Mouse (Mus musculus) embryonic stem cell, embryonic (primary cell): ENCODE data around the gene Cables2.

Experiments used
- CTCF ChIA-PET, 4 experiments: fragments of 300-600 bp in 2 of 4; fragments of 350-600 bp in 2 of 4; sonication (Branson Sonifier 250); formaldehyde crosslinking; loops; one replicate each; lab custom pipeline; 2022; ENCODE audit warnings: inconsistent platforms in 2 of 4; lab: Charles Lee
- POLR2A ChIA-PET, 4 experiments: fragments of 300-600 bp in 2 of 4; fragments of 350-600 bp in 2 of 4; sonication (Branson Sonifier 250); formaldehyde crosslinking; loops; one replicate each; lab custom pipeline; 2022; ENCODE audit warnings: antibody characterized with exemption in 4 of 4, inconsistent platforms in 1 of 4; lab: Charles Lee

Gene Cables2

DNA sequence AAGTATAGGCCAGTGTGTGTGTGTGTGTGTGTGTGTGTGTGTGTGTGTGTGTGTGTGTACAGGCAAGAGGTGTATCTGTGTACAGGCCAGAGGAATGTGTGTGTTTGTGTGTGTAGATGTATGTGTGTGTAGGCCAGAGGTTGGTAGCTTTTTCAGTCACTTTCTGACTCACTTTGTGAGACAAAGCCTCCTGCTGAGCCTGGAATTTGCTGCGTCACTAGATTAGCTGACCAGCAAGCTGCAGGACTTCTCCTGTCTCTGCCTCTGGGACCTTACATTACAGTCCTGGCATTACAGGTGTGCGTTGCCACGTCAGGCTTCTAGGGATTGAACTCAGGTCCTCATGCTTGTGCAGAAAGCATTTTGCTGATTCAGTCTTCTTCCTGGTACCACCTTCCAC is 21.5 kb downstream of the Cables2 start:
- POLR2A ChIA-PET, result interaction anchor here (0.6 to 9.1 kb wide), 56 partner anchors 9 to 669 kb away, joined by 3 to 121 read pairs (median 4); partner anchors contain the start of genes Cables2 (in 2 of the 4), Lama5 (in 2 of the 4), Adrm1 (in 1 of the 4) and Dido1 (in 1 of the 4)
- CTCF ChIA-PET, result interaction anchor here (0.6 to 5.8 kb wide), 54 partner anchors 14 to 367 kb away, joined by 3 to 76 read pairs (median 5); partner anchors contain the start of genes Adrm1 (in 1 of the 4), Hrh3 (in 1 of the 4), Lama5 (in 1 of the 4) and Mtg2 (in 1 of the 4)

DNA sequence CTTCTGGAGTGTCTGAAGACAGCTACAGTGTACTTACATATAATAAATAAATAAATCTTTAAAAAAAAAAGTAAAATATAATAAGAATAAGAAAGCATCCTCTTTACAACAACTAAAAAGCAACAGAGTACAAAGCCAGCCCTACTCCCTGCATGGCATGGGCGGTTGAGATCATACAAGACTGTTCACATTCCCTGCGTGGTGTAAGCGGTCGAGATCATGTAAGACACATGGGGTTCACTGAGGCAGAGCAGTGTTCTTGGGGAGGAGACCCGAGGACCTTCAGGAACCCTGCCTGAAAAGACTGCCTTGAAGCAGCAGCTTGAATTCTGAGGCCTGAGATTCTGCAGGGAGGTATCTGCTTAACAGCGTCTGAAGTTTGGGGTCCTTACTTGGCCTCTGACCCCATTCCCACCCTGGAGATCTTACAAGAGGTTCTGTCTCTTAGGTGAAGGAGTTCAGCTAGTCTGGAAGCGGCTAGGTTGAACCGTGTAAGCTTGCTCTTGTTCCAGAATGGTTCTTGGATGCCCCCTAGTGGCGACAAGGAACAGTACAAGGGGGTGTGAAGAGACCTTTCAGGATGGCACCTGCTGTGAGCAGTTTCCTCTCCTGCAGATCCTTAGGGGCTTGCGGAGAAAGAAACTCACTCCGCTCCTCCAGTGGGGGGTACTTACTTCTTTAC is 22.2 kb downstream of the Cables2 start:
- ChIA-PET CTCF (interaction anchor here (0.5 to 5.8 kb wide), 81 partner anchors 10 to 366 kb away, joined by 3 to 76 read pairs (median 4); partner anchors contain the start of genes Adrm1 (in 1 of the 4), Hrh3 (in 1 of the 4), Lama5 (in 1 of the 4) and Osbpl2 (in 1 of the 4)), POLR2A (interaction anchor here (0.6 to 9.1 kb wide), 56 partner anchors 9 to 670 kb away, joined by 3 to 121 read pairs (median 4); partner anchors contain the start of genes Adrm1 (in 2 of the 4), Lama5 (in 2 of the 4), Cables2 (in 1 of the 4) and Dido1 (in 1 of the 4))

DNA sequence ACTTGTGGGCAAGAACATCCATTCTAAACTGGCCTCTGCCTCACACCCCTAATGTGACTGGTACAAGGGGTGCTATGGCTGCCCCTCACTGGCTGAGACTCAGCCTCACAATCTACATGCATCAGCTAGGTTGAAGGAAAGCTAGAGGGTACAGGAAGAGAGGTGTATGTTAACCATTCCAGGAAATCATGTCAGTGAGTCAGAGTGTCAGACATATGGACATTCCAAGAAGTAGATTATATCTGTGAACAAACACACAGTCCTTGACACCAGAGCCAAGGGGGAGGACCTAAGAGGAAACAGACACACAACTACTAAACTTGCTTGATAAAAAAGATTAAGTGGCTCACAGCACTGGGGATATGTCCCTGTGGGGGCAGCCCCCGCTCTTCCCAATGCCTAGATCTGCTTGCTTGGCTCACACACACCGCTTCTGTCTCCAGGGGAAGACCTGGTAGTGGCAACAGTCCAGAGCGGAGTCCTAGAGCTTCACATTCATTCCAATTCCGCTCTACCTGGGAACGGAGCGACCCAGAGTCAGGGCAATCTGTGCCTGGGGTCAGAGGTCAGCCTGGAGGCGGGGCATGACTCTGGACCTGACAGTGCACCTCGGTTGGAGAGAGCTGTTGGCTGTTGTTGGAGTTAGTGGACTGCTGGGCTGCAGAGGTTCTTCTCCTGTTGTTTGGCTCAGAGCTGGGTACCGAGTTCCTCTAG is 24.2 kb downstream of the Cables2 start:
- POLR2A ChIA-PET, result interaction anchor here (0.6 to 9.1 kb wide), 20 partner anchors 9 to 207 kb away, joined by 3 to 121 read pairs (median 4); partner anchors contain the start of genes Lama5 (in 2 of the 4), Psma7 (in 1 of the 4), Rps21 (in 1 of the 4) and Ss18l1 (in 1 of the 4)
- CTCF ChIA-PET, result interaction anchor here in 3 of 4 experiments (0.5 to 5.8 kb wide), 9 partner anchors 12 to 66 kb away, joined by 3 to 76 read pairs (median 5); no protein-coding TSS in a partner anchor

DNA sequence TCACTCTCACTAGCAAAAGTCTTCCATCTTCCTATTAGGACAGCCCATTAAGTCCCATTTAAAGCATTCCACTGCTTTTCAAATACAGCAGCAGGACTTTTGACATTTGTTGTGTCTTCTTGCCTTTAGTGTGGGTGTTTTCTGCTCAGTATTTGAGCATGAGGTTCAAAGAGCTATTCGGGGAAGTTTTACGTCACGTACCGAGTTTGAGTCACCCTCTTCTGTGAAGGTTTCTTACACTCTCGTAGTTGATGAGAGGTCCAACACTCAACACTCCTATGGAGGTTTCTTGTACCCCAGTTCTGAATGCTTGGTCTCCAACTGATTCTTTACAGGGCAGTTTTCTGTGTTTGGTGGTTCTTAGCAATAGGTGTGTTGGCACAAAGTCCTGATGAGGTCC is 25.4 kb downstream of the Cables2 start:
- ChIA-PET POLR2A (interaction anchor here in 3 of 4 experiments (1.5 to 9.1 kb wide), 10 partner anchors 9 to 57 kb away, joined by 3 to 121 read pairs (median 43); partner anchors contain the start of genes Lama5 (in 2 of the 3) and Rps21 (in 2 of the 3)), CTCF (interaction anchor here in 2 of 4 experiments (1.0 to 5.8 kb wide), 3 partner anchors 20 to 39 kb away, joined by 3 to 76 read pairs (median 3); no protein-coding TSS in a partner anchor)

DNA sequence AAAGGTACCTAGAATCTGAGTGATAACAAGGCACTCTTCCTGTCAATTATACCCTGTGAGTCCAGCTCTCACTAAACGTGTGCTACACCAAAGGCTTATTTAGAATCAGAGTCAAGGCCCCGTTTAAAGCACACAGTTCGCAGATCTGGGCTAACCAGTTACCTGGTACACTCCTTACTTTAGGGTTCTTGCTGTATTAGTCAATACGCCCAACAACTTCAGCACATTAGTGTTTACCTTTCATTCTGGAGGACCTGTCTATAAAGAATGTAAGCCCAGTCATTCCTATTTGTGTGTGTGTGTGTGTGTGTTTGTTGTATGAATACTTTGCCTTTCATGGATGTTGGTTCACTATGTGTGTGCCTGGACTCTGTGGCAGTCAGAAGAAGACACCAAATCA is 30.2 kb downstream of the Cables2 start:
- ChIA-PET POLR2A (interaction anchor here in 3 of 4 experiments (0.6 to 2.3 kb wide), 13 partner anchors 8 to 229 kb away, joined by 3 to 9 read pairs (median 3); partner anchors contain the start of gene Rps21 (in 1 of the 3)), CTCF (interaction anchor here in 3 of 4 experiments (0.6 to 1.4 kb wide), 7 partner anchors 21 to 827 kb away, joined by 3 to 12 read pairs (median 4); no protein-coding TSS in a partner anchor)

DNA sequence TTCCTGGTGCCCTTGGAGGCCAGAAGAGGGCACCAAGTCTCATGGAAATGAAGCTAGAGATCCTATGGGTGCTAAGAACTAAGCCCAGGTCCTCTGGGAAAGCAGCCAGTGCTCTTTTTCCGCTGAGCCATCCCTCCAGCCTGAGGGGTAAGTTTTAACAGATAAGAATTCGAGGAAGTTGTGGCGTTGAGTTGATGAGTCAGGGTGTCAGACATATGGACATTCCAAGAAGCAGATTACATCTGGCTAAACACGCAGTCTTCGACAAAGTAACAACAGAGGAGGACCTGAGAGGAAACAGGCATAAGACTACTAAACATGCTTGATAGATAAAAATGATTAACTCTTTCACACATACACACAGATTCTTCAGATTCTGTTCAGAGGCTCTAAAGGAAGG is 34.7 kb downstream of the Cables2 start:
- POLR2A ChIA-PET, result interaction anchor here (0.6 to 24.4 kb wide), 20 partner anchors 8 to 493 kb away, joined by 3 to 743 read pairs (median 11); partner anchors contain the start of genes Rps21 (in 3 of the 4), Lama5 (in 2 of the 4) and Adrm1 (in 1 of the 4)
- CTCF ChIA-PET, result interaction anchor here in 1 of 4 experiments (0.9 to 3.9 kb wide), 2 partner anchors 13 to 31 kb away, joined by 3 to 21 read pairs; no protein-coding TSS in a partner anchor

DNA sequence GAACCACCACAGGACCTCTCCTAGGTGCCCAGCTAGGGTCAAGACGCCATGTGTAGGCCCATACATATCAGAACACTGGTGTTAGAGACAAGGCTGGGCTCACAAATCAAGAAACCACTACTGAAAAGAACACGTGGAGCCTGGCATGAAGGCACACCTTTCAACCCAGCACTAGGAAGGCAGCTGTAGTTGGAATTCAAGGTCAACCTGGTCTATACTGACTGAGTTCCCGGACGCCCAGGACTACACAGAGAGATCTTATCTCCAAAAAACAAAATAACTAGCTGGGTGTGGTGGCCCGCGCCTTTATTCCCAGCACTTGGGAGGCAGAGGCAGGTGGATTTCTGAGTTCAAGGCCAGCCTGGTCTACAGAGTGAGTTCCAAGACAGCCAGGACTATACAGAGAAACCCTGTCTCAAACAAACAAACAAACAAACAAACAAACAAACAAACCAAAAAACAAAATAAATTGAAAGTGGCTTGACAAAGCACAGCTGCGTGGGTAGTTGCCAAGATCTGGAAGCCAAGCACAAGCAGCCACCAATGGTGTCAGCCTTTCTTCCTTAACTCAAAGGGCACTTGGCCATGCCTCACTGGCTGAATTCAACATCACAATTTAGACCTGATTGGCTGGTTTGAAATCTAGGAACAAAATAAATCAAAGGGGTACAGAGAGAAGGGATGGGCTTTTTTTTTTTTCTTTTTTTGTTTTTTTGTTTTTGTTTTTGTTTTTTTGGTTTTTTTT is 35.5 kb downstream of the Cables2 start:
- CTCF ChIA-PET, result interaction anchor here (0.6 to 3.9 kb wide), 9 partner anchors 9 to 351 kb away, joined by 3 to 23 read pairs (median 4); partner anchors contain the start of genes Lama5 (in 1 of the 4) and Ogfr (in 1 of the 4)

DNA sequence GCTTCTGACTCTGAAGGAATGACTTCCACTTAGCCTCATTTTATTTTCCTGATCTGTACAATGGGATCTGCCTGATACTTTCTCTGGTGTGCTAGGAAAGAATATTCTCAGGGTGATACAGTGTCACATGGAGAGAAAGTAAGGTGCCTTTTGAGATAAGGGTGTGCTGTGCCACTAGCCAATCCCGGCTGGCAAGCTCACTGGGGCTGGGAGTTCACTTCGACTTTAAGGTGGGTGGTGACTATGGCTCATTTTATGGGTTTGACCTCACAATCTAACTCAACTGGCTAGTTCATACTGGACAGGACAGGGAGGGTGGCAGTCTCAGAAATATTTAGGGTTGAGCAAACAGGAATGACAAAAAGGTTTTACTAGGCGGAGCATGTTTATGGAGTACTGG is 36.4 kb downstream of the Cables2 start:
- ChIA-PET CTCF (interaction anchor here (0.6 to 3.9 kb wide), 14 partner anchors 9 to 39 kb away, joined by 3 to 23 read pairs (median 5); partner anchors contain the start of genes Lama5 (in 1 of the 4) and Rps21 (in 1 of the 4)), POLR2A (interaction anchor here (0.5 to 24.4 kb wide), 40 partner anchors 9 to 1616 kb away, joined by 3 to 743 read pairs (median 6); partner anchors contain the start of genes Lama5 (in 3 of the 4), Rps21 (in 3 of the 4), Lsm14b (in 1 of the 4) and Mtg2 (in 1 of the 4))

More for the DNA sequence above, 35.5 kb downstream of the Cables2 start:
- POLR2A ChIA-PET, result interaction anchor here (0.5 to 24.4 kb wide), 32 partner anchors 9 to 752 kb away, joined by 3 to 743 read pairs (median 10); partner anchors contain the start of genes Rps21 (in 4 of the 4), Lama5 (in 3 of the 4), Adrm1 (in 1 of the 4) and Lsm14b (in 1 of the 4)

DNA sequence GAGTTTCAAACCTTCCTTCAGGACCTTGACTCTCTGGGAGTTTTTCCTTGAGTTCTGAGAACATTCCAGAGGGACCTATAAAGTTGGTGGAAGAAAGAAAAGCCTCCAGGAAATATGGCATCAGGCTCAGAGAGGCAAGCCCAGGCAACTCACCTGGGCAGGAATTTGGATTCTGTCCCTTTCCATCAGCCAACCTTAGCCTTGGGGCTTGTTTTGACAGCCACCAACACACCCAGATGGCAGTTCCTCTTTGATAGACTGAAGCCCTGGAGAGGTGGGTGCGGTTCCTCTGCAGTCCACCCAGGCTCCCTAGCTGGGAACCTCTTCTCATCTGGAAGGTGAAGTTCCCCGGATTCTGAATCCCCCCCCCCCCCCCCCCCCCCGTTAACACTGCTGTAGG is 36.8 kb downstream of the Cables2 start:
- ChIA-PET POLR2A (interaction anchor here (0.6 to 24.4 kb wide), 37 partner anchors 10 to 1616 kb away, joined by 3 to 743 read pairs (median 7); partner anchors contain the start of genes Lama5 (in 3 of the 4), Rps21 (in 3 of the 4), Lsm14b (in 1 of the 4) and Mtg2 (in 1 of the 4)), CTCF (interaction anchor here in 3 of 4 experiments (0.6 to 3.9 kb wide), 13 partner anchors 8 to 262 kb away, joined by 3 to 23 read pairs (median 5); partner anchors contain the start of genes Lama5 (in 1 of the 3) and Rps21 (in 1 of the 3))

DNA sequence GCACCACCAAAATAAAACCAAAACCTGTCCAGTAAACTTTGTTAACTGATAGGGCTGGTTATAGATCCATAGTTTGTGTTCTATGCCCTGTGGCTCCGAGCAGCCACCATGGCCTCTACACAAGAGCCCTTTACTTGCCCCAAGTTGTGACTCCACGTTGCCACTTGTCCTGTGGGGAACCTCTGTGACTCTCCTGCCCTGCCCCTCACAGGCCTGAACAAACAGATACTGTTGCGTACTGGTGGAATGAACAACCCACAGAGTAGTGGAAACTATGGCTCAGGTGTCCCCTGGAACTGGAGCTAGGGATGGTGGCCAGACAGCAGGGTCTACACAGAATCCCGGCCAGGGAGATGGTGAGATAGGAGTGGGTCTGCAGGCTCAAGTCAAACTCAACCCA is 37.5 kb downstream of the Cables2 start:
- ChIA-PET POLR2A (interaction anchor here in 3 of 4 experiments (0.6 to 24.4 kb wide), 40 partner anchors 8 to 473 kb away, joined by 3 to 743 read pairs (median 7); partner anchors contain the start of genes Lama5 (in 3 of the 3), Rps21 (in 3 of the 3), Cables2 (in 2 of the 3) and Lsm14b (in 1 of the 3)), CTCF (interaction anchor here (0.7 to 3.9 kb wide), 17 partner anchors 8 to 184 kb away, joined by 3 to 23 read pairs (median 6); partner anchors contain the start of genes Lama5 (in 1 of the 4) and Rps21 (in 1 of the 4))

DNA sequence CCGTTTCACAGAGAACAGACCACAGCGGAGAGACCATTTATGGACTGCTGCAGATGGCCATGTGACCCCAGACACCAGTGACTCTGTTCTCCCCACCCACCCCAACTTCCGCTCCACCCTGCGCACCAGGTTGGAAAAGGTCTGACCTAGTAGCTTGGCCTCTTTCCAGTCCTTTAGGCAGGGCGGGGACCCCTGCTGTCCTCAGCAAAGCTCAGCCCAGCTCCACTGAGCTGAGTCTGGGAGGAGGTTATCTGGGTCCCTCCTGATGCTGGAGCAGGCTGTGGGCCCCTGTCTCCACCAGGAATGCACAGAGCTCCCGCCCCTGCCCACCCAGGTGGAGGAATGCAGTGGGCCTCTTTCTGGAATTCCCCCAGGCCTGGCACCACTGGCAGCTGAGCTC is 38.3 kb downstream of the Cables2 start:
- ChIA-PET POLR2A (interaction anchor here (0.6 to 24.4 kb wide), 51 partner anchors 8 to 492 kb away, joined by 3 to 743 read pairs (median 6); partner anchors contain the start of genes Lama5 (in 3 of the 4), Rps21 (in 3 of the 4), Cables2 (in 2 of the 4) and Lsm14b (in 1 of the 4)), CTCF (interaction anchor here (0.8 to 3.9 kb wide), 19 partner anchors 9 to 184 kb away, joined by 3 to 23 read pairs (median 5); partner anchors contain the start of genes Lama5 (in 2 of the 4) and Rps21 (in 1 of the 4))

DNA sequence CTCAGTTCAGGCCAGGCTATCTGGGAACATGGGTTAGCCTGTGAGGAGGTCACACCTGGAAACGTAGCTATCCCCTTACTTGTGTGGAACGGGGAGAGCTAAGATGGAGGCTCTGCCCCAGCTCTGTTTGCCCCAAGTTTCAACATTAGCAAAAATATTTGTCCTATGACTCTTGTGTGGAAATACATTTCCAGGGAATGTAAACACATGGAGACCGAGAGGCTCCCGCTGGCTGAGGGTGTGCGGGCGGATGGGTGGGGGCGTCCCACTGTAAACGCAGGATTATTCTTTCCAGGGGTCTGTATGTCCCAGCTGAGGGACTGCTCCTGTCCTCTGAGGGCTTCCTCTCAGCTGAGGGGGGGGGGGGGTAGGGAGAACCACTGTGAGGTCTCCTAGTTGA is 38.9 kb downstream of the Cables2 start:
- ChIA-PET CTCF (interaction anchor here (0.6 to 3.7 kb wide), 19 partner anchors 8 to 183 kb away, joined by 3 to 23 read pairs (median 5); partner anchors contain the start of gene Lama5 (in 2 of the 4)), POLR2A (interaction anchor here in 3 of 4 experiments (0.6 to 24.4 kb wide), 45 partner anchors 9 to 1009 kb away, joined by 3 to 743 read pairs (median 6); partner anchors contain the start of genes Lama5 (in 3 of the 3), Rps21 (in 3 of the 3), Mtg2 (in 2 of the 3) and Cables2 (in 1 of the 3))

DNA sequence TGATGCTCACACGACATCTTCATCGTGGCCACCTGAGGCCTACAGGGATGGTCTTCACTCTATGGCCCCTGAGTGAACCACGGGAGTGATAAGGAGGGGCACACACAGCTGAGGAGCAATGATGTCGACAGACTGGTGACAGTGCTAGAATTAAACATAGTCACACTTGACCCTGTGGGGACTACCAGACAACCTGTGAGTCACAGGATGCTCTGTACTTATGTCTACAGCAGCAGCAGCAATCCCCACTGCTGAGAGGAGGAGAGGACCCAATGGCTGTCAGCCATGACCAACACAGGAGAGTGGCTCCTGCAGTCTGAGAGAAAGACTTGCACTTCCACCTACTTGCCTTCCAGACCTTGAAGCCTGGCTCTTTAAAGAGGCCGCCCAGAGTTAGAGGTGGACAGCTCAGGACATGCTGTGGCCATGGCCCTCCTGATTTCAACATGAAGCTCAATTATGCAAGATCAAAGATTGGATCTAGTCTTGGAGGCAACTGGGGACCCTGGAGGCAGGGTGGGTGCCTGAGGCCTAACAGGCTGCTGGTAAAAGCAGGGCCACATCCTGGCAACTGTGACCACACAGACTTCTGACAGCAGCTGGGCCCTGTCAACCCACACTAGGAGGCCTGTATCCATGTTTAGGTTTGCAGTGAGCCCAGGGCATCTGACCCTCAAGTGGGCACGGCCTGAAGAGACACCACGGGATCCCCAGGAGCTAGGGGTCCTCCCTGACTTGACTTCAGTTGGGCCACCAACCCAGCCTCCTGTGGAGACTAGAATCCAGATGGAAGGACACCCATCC is 40.0 kb downstream of the Cables2 start:
- POLR2A ChIA-PET, result interaction anchor here in 3 of 4 experiments (0.7 to 24.4 kb wide), 19 partner anchors 8 to 248 kb away, joined by 3 to 743 read pairs (median 23); partner anchors contain the start of genes Lama5 (in 3 of the 3), Rps21 (in 3 of the 3) and Cables2 (in 1 of the 3)
- CTCF ChIA-PET, result interaction anchor here in 2 of 4 experiments (0.6 to 2.5 kb wide), 4 partner anchors 13 to 1818 kb away, joined by 3 to 8 read pairs (median 5); no protein-coding TSS in a partner anchor

DNA sequence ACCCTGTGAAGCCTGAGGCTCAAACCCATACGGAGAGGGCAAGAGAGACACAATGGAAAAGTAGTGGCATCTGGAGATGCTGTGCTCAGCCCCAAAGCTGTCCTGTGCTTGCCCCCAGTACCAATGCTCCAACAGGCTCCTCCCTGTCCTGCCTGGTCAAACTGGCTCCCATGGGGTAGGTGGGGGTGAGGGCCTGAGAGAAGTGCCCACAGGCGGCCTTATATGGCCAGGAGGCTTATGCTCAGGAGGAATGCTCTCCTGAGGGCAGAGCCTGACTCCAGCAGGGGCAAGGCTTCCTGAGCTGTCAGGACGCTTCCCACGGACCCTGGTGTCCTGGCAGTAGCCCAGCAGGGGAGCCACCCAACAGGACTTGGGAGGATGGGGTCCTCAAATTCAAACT is 42.8 kb downstream of the Cables2 start:
- ChIA-PET POLR2A (interaction anchor here in 3 of 4 experiments (0.7 to 25.4 kb wide), 8 partner anchors 17 to 238 kb away, joined by 3 to 743 read pairs (median 161); partner anchors contain the start of genes Rps21 (in 2 of the 3) and Lama5 (in 1 of the 3)), CTCF (interaction anchor here in 3 of 4 experiments (0.6 to 1.2 kb wide), 4 partner anchors 60 to 632 kb away, joined by 3 to 6 read pairs (median 4); no protein-coding TSS in a partner anchor)
